Mouse (Mus musculus): ENCODE data around the gene Sac3d1. TPM values are rescaled to one million over a fixed set of nuclear protein-coding genes. Genes with fewer than 3 reads are reported as not detected.
"Not testable (repeated sequence)": the region's sequence is repeated elsewhere in the genome, so short reads cannot be mapped to it uniquely, and the experiment has no call there.

Sac3d1 gene
- polyA plus RNA-seq, 1 experiment from 2014 or later = 49.6 TPM

DNA sequence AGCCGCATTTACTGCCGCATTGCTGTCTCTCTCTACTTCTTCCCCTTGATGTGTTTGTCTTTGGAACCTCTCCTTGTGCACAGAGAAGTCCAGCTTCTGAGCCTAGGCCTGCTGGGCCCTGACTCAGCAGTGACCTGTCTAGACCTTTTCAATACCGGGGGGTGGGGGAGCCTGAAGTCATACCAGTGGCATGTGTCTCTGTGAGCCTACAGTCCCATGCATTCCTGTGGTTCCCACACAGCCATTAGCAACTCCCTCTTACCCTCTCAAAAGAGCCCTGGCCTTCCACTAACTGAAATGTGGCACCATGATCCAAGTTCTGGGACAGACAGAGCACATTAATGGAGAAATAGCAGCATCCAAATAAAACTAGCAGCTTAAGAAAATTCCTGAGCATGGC lies 17.9 kb upstream of the Sac3d1 start:
- peaks cover 38% of the 10 kb centered on the region for H3K36me3 ChIP-seq
- no peak for ATAC-seq (ENCODE audit: insufficient number of reproducible peaks, insufficient read depth, low FRiP score, low TSS enrichment, low read depth)
- 0 out of 2 replicates have a peak overlapping the region, but pooled peaks have one; percentile 32 for H3K9ac ChIP-seq
- WGBS = 85% methylated on average over 3 of the region's 3 CpGs
- no peaks in the 10 kb centered on the region for H3K9me3 ChIP-seq
- no peak overlapping the region for H3K4me2 ChIP-seq
- H3K4me1 ChIP-seq = peaks cover 10% of the 10 kb centered on the region
- H3K27ac ChIP-seq = no peak overlapping the region
- no peak overlapping the region for H3K4me3 ChIP-seq
- no peaks in the 10 kb centered on the region for H3K27me3 ChIP-seq

DNA sequence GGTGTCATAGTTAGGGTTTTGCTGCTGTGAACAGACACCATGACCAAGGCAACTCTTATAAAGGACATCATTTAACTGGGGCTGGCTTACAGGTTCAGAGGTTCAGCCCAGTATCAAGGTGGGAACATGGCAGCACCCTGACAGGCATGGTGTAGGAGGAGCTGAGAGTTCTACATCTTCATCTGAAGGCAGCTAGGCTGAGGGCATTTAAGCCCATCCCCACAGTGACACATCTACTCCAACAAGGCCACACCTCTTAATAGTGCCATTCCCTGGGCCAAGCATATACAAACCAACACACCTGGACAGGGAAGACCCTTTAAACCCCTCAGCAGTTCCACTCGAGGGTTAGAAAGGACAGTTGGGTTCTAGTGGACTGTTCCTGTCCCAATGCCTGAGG lies 14.7 kb upstream of the Sac3d1 start:
- not testable (repeated sequence) for H3K27ac ChIP-seq; H3K27me3 ChIP-seq; H3K9me3 ChIP-seq; H3K4me2 ChIP-seq; H3K4me1 ChIP-seq; ATAC-seq (ENCODE audit: insufficient number of reproducible peaks, insufficient read depth, low FRiP score, low TSS enrichment, low read depth); H3K4me3 ChIP-seq; H3K9ac ChIP-seq
- 55% methylated on average over 1 of the region's 1 CpGs for WGBS
- peaks cover 38% of the 10 kb centered on the region for H3K36me3 ChIP-seq

DNA sequence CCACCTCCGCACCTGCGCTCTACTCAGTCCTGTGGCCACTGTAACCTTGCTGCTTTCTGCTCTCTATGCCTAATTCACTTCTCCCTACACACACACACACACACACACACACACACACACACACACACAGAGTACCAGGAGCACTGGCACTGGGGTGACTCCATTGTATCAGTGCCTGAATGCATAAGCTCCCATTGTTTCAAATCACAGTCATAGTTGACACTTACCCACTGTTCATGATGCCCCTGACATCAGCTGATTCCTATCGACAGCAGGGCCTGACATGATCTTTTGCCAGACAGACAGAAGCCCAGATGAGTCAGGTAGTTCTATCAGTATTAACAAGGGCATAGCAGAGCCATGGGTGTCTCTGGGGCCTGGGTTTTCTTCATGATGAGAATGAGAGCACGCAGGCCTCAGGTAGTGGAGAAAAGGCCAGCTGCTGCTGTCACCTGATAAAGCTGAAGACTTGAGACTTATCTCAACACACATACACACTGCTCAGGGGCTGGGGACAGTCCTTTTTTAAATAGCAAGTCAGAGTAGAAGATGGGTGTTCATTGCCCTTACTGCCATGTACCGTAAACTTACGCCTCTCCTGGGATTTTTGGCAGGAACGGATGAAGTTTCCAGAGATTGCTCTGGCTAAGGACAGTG lies 13.8 kb upstream of the Sac3d1 start:
- no peak overlapping the region for H3K4me2 ChIP-seq
- peaks cover 33% of the 10 kb centered on the region for H3K36me3 ChIP-seq
- WGBS = 80% methylated on average over 7 of the region's 7 CpGs
- no peaks in the 10 kb centered on the region for H3K9me3 ChIP-seq
- H3K27me3 ChIP-seq = no peaks in the 10 kb centered on the region
- H3K9ac ChIP-seq = no peak overlapping the region
- ATAC-seq (ENCODE audit: insufficient number of reproducible peaks, insufficient read depth, low FRiP score, low TSS enrichment, low read depth) = no peak
- H3K27ac ChIP-seq = no peak overlapping the region
- peaks cover 6% of the 10 kb centered on the region for H3K4me1 ChIP-seq
- no peak overlapping the region for H3K4me3 ChIP-seq

DNA sequence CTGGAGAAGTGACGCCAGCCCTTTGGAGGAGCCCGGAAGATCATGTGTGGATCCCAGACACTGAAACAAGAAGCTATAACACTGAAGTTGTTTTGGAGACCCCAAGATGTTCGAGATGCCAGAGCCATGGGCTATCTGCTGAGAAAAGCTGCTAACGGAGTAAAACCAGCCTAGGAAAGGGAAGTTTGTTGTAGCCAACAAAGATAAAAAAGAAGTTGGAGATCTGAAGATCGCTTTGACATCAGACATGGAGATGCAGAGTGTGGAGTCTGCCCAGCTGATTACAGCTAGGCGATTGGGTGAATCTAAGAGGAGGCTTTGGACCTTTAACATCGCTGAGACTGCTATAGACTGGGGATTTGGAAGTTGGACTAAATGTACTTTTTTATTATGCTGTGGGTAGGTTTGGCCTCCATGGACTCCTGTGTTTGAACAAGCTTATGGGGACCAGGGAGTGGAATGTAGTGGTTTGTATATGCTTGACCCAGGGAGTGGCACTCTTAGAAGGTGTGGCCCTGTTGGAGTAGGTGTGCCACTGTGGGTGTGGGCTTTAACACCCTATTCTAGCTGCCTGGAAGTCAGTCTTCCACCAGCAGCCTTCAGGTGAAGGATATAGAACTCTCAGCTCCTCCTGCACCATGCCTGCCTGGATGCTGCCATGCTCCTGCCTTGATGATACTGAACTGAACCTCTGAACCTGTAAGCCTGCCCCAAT lies 12.1 kb upstream of the Sac3d1 start:
- not testable (repeated sequence) for H3K4me3 ChIP-seq, H3K9ac ChIP-seq
- 81% methylated on average over 7 of the region's 7 CpGs for WGBS

DNA sequence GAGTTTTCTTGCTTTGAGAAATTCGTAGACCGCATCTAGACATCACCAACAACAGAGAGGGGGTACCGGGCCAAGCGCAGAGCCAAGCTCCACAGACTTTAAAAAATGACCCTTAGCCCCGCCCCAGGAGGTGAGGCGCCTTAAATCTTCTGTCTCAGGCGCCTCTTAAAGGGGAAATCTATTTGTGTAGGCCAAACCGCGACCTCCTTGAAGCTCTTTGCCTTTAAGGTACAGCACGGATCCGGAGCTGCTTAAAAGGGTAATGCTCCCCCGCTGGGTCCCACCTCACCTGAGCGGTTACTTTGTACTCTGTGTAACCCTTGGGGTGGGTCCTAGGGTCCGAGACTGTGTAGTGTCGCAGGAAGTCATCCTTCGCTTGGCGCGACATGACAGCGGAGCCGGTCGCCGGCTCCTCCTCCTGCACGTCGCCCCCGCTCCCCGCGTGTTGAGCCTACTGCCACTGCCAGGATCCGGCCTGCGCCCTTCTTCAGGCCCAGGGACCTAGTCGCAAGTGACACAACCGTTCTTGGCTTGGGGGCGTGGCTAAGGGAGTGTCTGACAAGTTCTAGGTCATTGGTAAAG lies 9.4 kb upstream of the Sac3d1 start, which contains the start of gene Snx15:
Gene Snx15, minus strand, starts transcription at position 545 of the 582 bp plus-strand sequence.
- Histone ChIP-seq H3K27ac (peak within 1 kb of the TSS; percentile 94), H3K36me3 (peaks cover 4% of the 10 kb centered on the region; the same call in 1 of the 2 replicates), H3K4me2 (peak within 1 kb of the TSS; percentile 61), H3K27me3 (no peaks in the 10 kb centered on the region), H3K9ac (peak within 1 kb of the TSS; percentile 74), H3K4me1 (peaks cover 16% of the 10 kb centered on the region), H3K4me3 (peak within 1 kb of the TSS; percentile 59), H3K9me3 (no peaks in the 10 kb centered on the region)
- ATAC-seq (ENCODE audit: insufficient number of reproducible peaks, insufficient read depth, low FRiP score, low TSS enrichment, low read depth) = peak; percentile 90
- under 1% methylated on average over 32 of the region's 32 CpGs for WGBS

More for the DNA sequence above, 12.1 kb upstream of the Sac3d1 start:
- not testable (repeated sequence) for H3K9me3 ChIP-seq; H3K4me1 ChIP-seq; H3K4me2 ChIP-seq; ATAC-seq (ENCODE audit: insufficient number of reproducible peaks, insufficient read depth, low FRiP score, low TSS enrichment, low read depth); H3K27me3 ChIP-seq; H3K27ac ChIP-seq
- H3K36me3 ChIP-seq = peaks cover 15% of the 10 kb centered on the region

DNA sequence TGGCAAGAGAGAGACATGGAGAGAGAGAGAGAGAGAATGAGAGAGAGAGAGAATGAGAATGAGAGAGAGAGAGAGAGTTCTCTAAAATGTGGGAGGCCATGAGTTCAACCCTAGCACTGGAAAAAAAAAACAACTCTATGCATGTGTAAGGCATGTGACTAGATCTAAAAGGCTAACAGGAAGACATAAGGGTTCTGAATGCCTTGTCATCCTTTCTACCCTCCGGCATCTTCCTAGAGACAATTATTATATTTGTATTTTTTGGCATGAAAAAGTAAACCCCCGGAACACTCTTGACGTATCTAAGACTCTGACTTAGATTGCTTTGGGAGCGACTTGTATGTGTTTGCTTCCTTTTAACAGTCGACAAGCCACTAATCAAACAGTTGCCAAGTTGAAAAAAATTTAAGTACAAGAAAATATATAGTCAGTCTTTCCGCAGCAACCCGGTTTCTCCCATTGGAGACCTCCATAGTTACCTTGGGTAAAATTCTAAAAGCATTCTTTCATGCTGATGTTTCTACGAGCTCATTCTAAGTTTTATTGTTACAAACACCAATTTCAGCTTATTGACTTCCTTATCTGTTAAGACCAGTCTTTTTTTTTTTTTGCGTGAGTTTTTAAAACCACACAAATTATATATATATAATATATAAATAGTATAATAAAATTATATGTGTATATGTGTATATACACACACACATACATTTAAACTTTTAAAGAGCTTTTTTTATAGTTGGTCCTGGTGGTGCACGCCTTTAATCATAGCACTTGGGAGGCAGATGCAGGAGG lies 8.5 kb upstream of the Sac3d1 start:
- no peak for ATAC-seq (ENCODE audit: insufficient number of reproducible peaks, insufficient read depth, low FRiP score, low TSS enrichment, low read depth)
- 73% methylated on average over 10 of the region's 10 CpGs for WGBS

DNA sequence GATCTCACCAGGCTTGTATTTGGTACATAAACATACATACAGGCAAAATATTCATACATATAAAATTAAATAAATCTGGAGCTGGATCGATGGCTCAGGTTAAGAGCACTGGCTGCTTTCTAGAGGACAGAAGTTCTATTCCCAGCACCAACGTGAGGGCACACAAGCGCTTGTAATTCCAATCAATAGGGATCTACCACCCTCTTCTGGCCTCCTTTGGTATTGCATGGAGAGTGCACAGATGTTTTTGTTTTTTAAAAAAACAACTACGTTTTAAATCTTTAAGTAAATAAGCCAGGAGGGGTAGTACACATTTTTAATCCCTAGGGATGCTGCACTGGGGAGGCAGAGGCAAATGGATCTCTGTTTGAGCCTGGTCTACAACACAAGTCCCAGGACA lies 7.8 kb upstream of the Sac3d1 start:
- Histone ChIP-seq H3K9me3 (no peaks in the 10 kb centered on the region), H3K27me3 (no peaks in the 10 kb centered on the region), H3K36me3 (peaks cover 12% of the 10 kb centered on the region), H3K4me2 (no peak overlapping the region), H3K27ac (no peak overlapping the region), H3K4me1 (peaks cover 16% of the 10 kb centered on the region), H3K4me3 (no peak overlapping the region), H3K9ac (no peak overlapping the region)
- 21% methylated on average over 4 of the region's 4 CpGs for WGBS
- no peak for ATAC-seq (ENCODE audit: insufficient number of reproducible peaks, insufficient read depth, low FRiP score, low TSS enrichment, low read depth)

More for the DNA sequence above, 8.5 kb upstream of the Sac3d1 start:
- H3K9ac ChIP-seq = peak overlapping the region; percentile 74; the same call in 1 of the 2 replicates
- peaks cover 16% of the 10 kb centered on the region for H3K4me1 ChIP-seq
- peak overlapping the region; percentile 94 for H3K27ac ChIP-seq
- H3K4me2 ChIP-seq = peak overlapping the region; percentile 61
- H3K36me3 ChIP-seq = peaks cover 9% of the 10 kb centered on the region; the same call in 1 of the 2 replicates
- H3K27me3 ChIP-seq = no peaks in the 10 kb centered on the region
- H3K9me3 ChIP-seq = no peaks in the 10 kb centered on the region
- H3K4me3 ChIP-seq = peak overlapping the region; percentile 59

DNA sequence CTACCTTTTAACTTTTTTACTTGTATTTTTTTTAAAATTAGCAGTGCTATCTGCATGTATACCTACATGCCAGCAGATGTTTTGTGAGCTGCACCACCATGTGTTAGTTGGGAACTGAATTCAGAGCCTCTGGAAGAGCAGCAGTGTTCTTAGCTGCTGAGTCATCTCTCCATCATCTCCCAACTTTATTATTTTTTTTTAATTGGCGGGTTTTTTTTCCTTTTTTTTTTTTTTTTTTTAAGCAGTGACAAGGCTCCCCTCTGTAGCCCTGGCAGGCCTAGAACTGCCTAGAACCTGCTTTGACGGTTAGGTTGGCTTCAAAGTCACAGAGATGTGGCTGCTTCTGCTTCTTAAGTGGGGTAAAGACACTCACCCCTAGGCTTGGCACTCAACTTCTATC lies 6.4 kb upstream of the Sac3d1 start:
- ATAC-seq (ENCODE audit: insufficient number of reproducible peaks, insufficient read depth, low FRiP score, low TSS enrichment, low read depth) = no peak
- Histone ChIP-seq H3K4me1 (peaks cover 16% of the 10 kb centered on the region), H3K36me3 (peaks cover 16% of the 10 kb centered on the region), H3K9ac (no peak overlapping the region), H3K4me2 (no peak overlapping the region), H3K9me3 (no peaks in the 10 kb centered on the region), H3K4me3 (no peak overlapping the region), H3K27me3 (no peaks in the 10 kb centered on the region), H3K27ac (no peak overlapping the region)
- WGBS = 68% methylated on average over 2 of the region's 2 CpGs

DNA sequence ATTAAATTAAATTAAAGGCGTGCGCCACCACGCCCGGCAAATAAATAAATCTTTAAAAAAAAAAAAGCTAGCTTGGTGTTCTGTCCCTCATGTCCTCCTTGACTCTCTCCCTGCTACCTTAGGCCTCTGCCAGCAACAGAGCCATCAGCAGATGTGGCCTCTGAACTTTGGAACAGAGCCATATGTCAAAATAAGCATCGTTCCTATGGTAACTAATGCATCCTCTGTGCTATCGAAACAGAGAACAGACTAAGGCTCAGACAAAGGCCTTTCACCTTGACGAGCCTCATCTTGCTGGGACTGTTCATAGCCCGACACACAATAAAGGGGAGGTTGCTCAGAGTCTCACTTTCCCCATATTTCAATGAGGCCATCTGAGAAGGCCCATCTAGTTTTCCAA lies 4.9 kb upstream of the Sac3d1 start:
- Histone ChIP-seq H3K27me3 (no peaks in the 10 kb centered on the region), H3K4me2 (no peak overlapping the region), H3K9ac (no peak overlapping the region), H3K4me3 (no peak overlapping the region), H3K4me1 (peaks cover 18% of the 10 kb centered on the region), H3K9me3 (no peaks in the 10 kb centered on the region), H3K36me3 (peaks cover 16% of the 10 kb centered on the region), H3K27ac (no peak overlapping the region)
- ATAC-seq (ENCODE audit: insufficient number of reproducible peaks, insufficient read depth, low FRiP score, low TSS enrichment, low read depth) = no peak
- 49% methylated on average over 8 of the region's 8 CpGs for WGBS

DNA sequence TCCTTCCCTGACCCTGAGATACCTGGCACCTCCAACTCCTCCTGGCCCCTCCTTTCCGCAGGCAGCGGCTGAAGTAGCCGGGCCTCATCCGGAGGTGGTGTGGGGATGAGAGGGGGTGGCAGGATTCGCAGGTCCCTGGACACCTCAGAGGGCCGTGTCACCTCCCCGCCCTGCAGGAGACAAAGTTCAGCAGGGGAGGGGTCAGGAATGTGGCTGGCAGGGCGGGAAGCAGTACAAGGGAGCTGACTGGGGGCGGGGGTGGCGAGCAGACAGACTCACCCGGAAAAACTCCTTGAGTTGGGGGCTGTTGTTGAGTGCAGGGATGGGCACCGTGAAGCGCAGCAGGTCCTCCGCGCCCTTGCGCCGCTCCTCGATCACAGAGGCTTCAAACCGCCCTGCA lies 3.3 kb upstream of the Sac3d1 start:
- no peak overlapping the region for H3K4me3 ChIP-seq
- no peaks in the 10 kb centered on the region for H3K27me3 ChIP-seq
- no peaks in the 10 kb centered on the region for H3K9me3 ChIP-seq
- H3K27ac ChIP-seq = no peak overlapping the region
- peaks cover 21% of the 10 kb centered on the region for H3K4me1 ChIP-seq
- H3K36me3 ChIP-seq = peaks cover 16% of the 10 kb centered on the region
- 39% methylated on average over 19 of the region's 19 CpGs for WGBS
- ATAC-seq (ENCODE audit: insufficient number of reproducible peaks, insufficient read depth, low FRiP score, low TSS enrichment, low read depth) = no peak
- H3K9ac ChIP-seq = 0 out of 2 replicates have a peak overlapping the region, but pooled peaks have one; percentile 27
- H3K4me2 ChIP-seq = no peak overlapping the region; the same call in 1 of the 2 replicates

DNA sequence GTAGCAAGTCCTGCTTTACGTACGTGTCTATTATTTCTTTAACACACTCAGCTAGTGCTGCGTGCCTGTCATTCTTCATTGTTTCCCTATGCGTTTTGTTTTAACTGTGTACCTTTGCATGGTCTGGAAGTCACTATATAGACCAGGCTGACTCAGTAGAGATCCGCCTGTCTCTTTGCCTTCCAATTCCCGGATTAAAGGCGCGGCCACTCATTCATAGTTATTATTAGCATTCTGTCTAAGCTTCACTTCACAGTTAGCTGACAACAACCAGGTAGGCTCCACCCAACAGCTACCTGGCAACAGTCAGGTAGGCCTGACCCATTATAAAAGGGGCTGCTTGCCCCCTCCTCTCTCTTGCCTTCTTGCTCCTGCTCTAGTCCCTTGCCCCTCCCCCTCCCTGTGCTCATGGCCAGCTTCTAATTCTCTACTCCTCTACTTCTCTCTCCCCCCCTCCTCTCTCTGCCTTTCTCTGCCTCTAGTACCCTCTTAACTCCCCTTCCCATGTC lies 281 bp upstream of the Sac3d1 start:
- H3K27ac ChIP-seq = peak overlapping the region; percentile 96
- under 1% methylated on average over 8 of the region's 8 CpGs for WGBS
- peak; percentile 17; the same call in 1 of the 2 replicates for ATAC-seq (ENCODE audit: insufficient number of reproducible peaks, insufficient read depth, low FRiP score, low TSS enrichment, low read depth)
- H3K4me3 ChIP-seq = peak overlapping the region; percentile 94
- H3K4me2 ChIP-seq = peak overlapping the region; percentile 89
- peak overlapping the region; percentile 91 for H3K9ac ChIP-seq
- peaks cover 24% of the 10 kb centered on the region for H3K4me1 ChIP-seq
- no peaks in the 10 kb centered on the region for H3K27me3 ChIP-seq
- H3K9me3 ChIP-seq = no peaks in the 10 kb centered on the region
- peaks cover 40% of the 10 kb centered on the region for H3K36me3 ChIP-seq
